Mouse (Mus musculus) embryonic stem cell, embryonic (primary cell): ENCODE data around the gene Secisbp2l.

Source experiments
- CTCF ChIA-PET, 4 experiments: fragments of 300-600 bp in 2 of 4; fragments of 350-600 bp in 2 of 4; sonication (Branson Sonifier 250); formaldehyde crosslinking; loops; one replicate each; lab custom pipeline; 2022; ENCODE audit warnings: inconsistent platforms in 2 of 4; lab: Charles Lee
- POLR2A ChIA-PET, 4 experiments: fragments of 300-600 bp in 2 of 4; fragments of 350-600 bp in 2 of 4; sonication (Branson Sonifier 250); formaldehyde crosslinking; loops; one replicate each; lab custom pipeline; 2022; ENCODE audit warnings: antibody characterized with exemption in 4 of 4, inconsistent platforms in 1 of 4; lab: Charles Lee

The Secisbp2l gene

DNA sequence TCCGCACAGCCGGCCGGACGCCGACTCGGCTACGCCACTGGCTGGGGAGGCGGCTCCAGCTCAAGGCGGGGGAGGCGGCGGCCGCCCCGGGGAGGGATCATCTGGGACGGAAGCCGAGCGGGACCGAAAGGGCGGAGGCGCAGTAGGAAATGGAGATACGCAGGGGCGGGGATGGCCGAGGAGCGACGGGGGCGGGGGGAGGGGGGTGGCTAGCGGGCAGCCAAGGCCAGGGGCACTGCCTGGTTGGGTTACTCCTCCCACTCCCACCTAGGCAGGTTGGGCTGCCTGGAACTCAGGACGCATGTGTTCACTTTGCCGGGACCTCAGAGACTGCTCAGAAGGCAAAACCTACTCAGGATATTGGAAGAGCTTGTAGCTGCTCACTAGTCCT lies at the start of gene Secisbp2l:
TSS of gene Secisbp2l (minus strand) at position 152 of the 391 bp plus-strand sequence.
- POLR2A ChIA-PET: interaction anchor here in 3 of 4 experiments (0.6 to 2.4 kb wide), 17 partner anchors 8 to 1434 kb away, joined by 3 to 11 read pairs (median 4); partner anchors contain the start of genes Cops2 (in 2 of the 3), Galk2 (in 2 of the 3), Dtwd1 (in 1 of the 3) and Fam227b (in 1 of the 3)

GRCm38 (mm10) chr2:125829924-125830323 lies 47.3 kb upstream of the Secisbp2l start:
- POLR2A ChIA-PET: interaction anchor here in 1 of 4 experiments (1.0 kb wide), 1 partner anchor 9 kb away, joined by 4 read pairs; no protein-coding TSS in a partner anchor
- CTCF ChIA-PET: no interaction called here

More for the DNA sequence above, at the start of gene Secisbp2l:
- CTCF ChIA-PET: interaction anchor here in 2 of 4 experiments (0.6 to 1.0 kb wide), 2 partner anchors 18 to 51 kb away, joined by 3 to 4 read pairs; no protein-coding TSS in a partner anchor

- CTCF ChIA-PET: interaction anchor here in 1 of 4 experiments (0.6 kb wide), 1 partner anchor 278 kb away, joined by 3 read pairs; no protein-coding TSS in a partner anchor
These were observed 45.2 kb upstream of the Secisbp2l start for GRCm38 (mm10) chr2:125827898-125828297.

GRCm38 (mm10) chr2:125826201-125826600 lies 43.5 kb upstream of the Secisbp2l start:
- ChIA-PET POLR2A (interaction anchor here in 1 of 4 experiments (1.0 kb wide), 1 partner anchor 8 kb away, joined by 3 read pairs; no protein-coding TSS in a partner anchor), CTCF (no interaction called here)

More at GRCm38 (mm10) chr2:125827898-125828297, 45.2 kb upstream of the Secisbp2l start:
- POLR2A ChIA-PET: interaction anchor here in 1 of 4 experiments (0.9 to 1.0 kb wide), 2 partner anchors 20 to 203 kb away, joined by 3 to 4 read pairs; partner anchors contain the start of gene Cep152

- CTCF ChIA-PET: no interaction called here
- POLR2A ChIA-PET: interaction anchor here in 2 of 4 experiments (0.6 kb wide), 2 partner anchors 14 to 95 kb away, joined by 3 to 8 read pairs; no protein-coding TSS in a partner anchor
These were observed 37.7 kb upstream of the Secisbp2l start for GRCm38 (mm10) chr2:125820397-125820796.

- ChIA-PET POLR2A (no interaction called here), CTCF (no interaction called here)
These were observed 31.4 kb upstream of the Secisbp2l start for GRCm38 (mm10) chr2:125813972-125814595.

GRCm38 (mm10) chr2:125811332-125811731 lies 28.7 kb upstream of the Secisbp2l start:
- POLR2A ChIA-PET: no interaction called here
- CTCF ChIA-PET: no interaction called here

DNA sequence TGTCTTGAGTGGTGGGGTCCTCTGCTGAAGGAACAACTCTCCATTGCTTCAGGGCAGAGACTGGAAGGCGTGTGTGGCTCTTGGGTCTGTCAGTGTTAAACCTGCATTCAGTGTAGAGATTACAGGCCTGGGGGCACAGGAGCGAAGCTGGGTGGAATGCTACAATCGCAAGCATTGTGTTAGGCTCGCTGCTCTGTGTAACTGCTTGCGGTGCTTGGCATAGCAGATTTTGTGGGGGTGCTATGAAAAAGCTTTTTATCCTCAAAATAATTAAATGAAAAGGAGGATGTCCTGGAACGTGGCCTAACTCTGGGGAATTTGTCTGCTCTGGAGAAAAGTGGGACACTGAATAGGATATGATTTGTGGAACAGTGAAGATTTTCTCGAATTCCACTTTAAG lies 26.9 kb upstream of the Secisbp2l start:
- ChIA-PET POLR2A (interaction anchor here in 1 of 4 experiments (0.5 kb wide), 1 partner anchor 137 kb away, joined by 3 read pairs; the partner anchor contains the start of gene Eid1), CTCF (no interaction called here)

GRCm38 (mm10) chr2:125805826-125806225 lies 23.2 kb upstream of the Secisbp2l start:
- ChIA-PET POLR2A (interaction anchor here in 2 of 4 experiments (0.6 to 1.8 kb wide), 4 partner anchors 17 to 33 kb away, joined by 3 to 8 read pairs (median 6); partner anchors contain the start of gene Secisbp2l (in 1 of the 2)), CTCF (no interaction called here)

- ChIA-PET CTCF (no interaction called here), POLR2A (no interaction called here)
These were observed 19.3 kb upstream of the Secisbp2l start for GRCm38 (mm10) chr2:125801947-125802346.

- CTCF ChIA-PET: interaction anchor here in 2 of 4 experiments (0.6 kb wide), 2 partner anchors 515 to 791 kb away, joined by 3 read pairs; no protein-coding TSS in a partner anchor
These were observed 18.4 kb upstream of the Secisbp2l start for GRCm38 (mm10) chr2:125801038-125801437.

DNA sequence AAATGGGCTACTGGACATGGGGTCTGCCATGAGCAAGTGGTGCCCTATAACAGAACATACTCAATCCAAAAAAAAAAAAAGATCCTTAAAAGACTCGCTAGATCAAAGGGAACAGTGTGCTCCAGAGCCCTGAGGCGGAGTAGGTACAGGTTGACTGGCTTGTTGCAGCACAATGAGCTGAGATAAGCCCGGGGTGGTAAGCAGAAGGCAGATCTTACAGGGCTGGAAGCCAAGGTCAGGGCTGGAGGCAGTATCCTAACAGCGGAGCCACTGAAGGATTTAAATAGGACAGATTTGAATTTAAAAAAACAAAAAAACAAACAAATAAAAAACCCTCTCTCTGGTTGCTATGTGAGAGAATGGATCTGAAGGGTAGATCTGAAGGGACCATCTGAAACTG lies 17.8 kb upstream of the Secisbp2l start:
- POLR2A ChIA-PET: interaction anchor here in 1 of 4 experiments (0.7 kb wide), 1 partner anchor 1142 kb away, joined by 3 read pairs; no protein-coding TSS in a partner anchor

More at GRCm38 (mm10) chr2:125801038-125801437, 18.4 kb upstream of the Secisbp2l start:
- POLR2A ChIA-PET: no interaction called here

DNA sequence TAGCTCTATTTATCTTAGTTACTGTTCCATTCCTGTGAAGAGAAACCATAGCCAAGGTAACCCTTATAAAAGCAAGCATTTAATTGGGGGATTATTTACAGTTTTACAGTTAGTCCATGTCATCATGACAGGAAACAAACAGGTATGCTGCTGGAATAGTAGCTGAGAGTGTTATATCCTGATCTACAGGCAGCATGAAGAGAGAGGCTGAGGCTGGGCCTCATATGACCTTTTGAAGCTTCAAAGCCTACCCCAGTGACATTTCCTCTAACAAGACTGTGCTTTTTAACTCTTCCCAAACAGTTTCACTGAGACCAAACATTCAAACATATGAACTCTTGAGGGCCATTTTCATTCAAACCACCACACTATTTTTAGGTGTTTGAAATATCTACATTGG lies 15.2 kb upstream of the Secisbp2l start:
- ChIA-PET CTCF (interaction anchor here in 1 of 4 experiments (0.7 kb wide), 1 partner anchor 68 kb away, joined by 4 read pairs; no protein-coding TSS in a partner anchor), POLR2A (no interaction called here)

More for the DNA sequence above, 17.8 kb upstream of the Secisbp2l start:
- CTCF ChIA-PET: interaction anchor here in 2 of 4 experiments (0.6 kb wide), 2 partner anchors 515 to 790 kb away, joined by 3 read pairs; no protein-coding TSS in a partner anchor

DNA sequence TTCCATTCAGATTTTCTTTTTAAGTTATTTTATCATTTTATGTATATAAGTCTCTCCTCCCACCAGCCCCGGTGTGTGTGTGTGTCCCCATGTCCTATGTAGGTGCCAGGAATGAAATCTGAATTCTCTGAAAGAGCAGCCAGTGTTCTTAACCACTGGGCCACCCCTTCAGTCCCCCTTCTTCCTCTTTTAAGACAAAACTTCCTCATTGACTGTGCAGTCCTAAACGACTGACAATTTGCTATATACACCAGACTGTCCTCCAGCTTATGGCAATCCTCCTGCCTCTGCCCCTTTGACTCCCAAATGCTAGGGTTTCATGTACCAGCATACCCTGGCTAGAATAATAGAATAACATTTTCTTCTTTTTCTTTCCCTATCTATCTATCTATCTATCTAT lies 12.4 kb upstream of the Secisbp2l start:
- ChIA-PET POLR2A (no interaction called here), CTCF (no interaction called here)

DNA sequence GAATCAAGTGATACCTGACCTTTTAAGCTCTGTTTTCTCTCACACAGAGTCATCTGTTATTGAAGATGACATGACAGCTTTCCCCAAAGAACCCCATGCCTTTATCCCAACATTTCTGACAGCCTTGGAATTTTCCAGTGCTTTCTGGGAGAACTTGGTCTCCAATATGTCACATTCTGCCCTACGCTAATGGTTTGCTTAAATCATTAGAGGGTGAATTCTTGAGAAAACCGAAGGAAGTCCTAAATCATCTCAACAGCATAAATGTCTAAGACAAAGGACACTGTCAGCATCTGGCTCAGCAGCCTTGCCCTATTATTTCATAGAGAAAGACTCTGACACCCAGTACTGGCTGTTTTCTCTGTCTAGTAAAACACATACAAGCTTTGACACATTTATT lies 11.5 kb upstream of the Secisbp2l start:
- ChIA-PET CTCF (no interaction called here), POLR2A (no interaction called here)

- CTCF ChIA-PET: no interaction called here
- POLR2A ChIA-PET: no interaction called here
These were observed 10.2 kb upstream of the Secisbp2l start for GRCm38 (mm10) chr2:125792879-125793261.

- POLR2A ChIA-PET: no interaction called here
- CTCF ChIA-PET: no interaction called here
These were observed 9.6 kb upstream of the Secisbp2l start for GRCm38 (mm10) chr2:125792144-125792878.

DNA sequence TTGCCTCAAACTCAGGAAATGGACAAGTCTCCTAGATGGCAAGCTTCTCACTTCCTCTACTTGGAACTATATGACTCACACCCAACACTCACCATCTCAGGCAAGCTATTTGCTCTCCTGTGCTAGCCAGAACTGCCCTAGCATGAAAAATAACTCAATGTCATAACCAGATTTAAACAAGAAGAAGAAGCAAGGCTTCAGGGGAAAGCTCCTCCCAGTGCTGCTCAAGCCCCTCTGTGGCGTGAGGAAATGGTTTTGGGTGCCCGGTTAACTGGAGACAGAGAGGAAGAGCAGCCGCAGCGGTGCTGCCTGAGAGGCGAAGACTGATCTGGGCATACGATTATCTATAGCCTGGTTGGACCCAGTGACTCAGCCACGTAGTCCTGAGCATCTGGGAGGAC lies 8.8 kb upstream of the Secisbp2l start:
- CTCF ChIA-PET: no interaction called here
- POLR2A ChIA-PET: interaction anchor here in 1 of 4 experiments (0.6 to 1.3 kb wide), 2 partner anchors 9 to 82 kb away, joined by 3 to 4 read pairs; partner anchors contain the start of gene Secisbp2l

DNA sequence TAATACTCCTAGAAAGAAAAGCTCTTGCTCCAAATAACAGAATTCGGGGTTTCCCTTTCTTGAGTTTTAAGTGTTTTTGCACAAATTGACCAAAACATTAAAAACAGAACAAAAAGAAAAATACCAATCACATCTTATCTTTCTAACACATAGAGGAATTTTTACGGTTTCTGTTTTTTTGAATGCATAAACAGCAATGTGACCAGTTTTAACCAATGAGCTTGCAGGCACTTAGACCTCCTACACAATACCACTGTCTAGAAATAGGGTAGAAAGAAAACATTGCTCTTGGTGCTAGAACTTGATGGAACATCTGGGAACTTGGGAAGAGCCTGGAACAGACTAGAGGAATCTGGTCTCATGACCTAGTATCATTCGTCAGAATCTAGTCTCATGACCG lies 7.6 kb upstream of the Secisbp2l start:
- CTCF ChIA-PET: no interaction called here
- POLR2A ChIA-PET: interaction anchor here in 1 of 4 experiments (1.6 kb wide), 1 partner anchor 15 kb away, joined by 7 read pairs; no protein-coding TSS in a partner anchor
